In genomic region chr17:8368570-8368969, GRCm38 (mm10) we compare ENCODE assay signal across 9 mouse cellular contexts. TPM values are rescaled to one million over a fixed set of nuclear protein-coding genes. Genes with fewer than 3 reads are reported as not detected.
DNase-seq lines count a peak whose midpoint lies in the region; ATAC-seq and TF ChIP-seq lines count a peak whose summit lies in the region.
"Had no signal": no experiment of that assay in that cellular context is flagged by ENCODE, and none has a peak within 500 bp of the region (broad histone marks: within the 10 kb centered on the region; RNA-seq: fewer than 3 reads in every experiment).

No protein-coding gene starts in this region.

- H3K9ac ChIP-seq in forebrain, embryonic 16.5 days (replicated peaks; ENCODE audit: low read depth, low read length), result peak overlapping the region; percentile 46
- H3K9ac ChIP-seq in kidney, embryonic 14.5 days (ENCODE audit: low read depth, low read length), result no peak overlapping the region

- H3K4me1 ChIP-seq in forebrain, embryonic 16.5 days (replicated peaks; ENCODE audit: control insufficient read depth, insufficient read depth, low read length), result peaks cover 55% of the 10 kb centered on the region
- H3K4me1 ChIP-seq in kidney, embryonic 14.5 days (ENCODE audit: control insufficient read depth, insufficient read depth, low read length), result peaks cover 11% of the 10 kb centered on the region; the same call in 1 of the 2 replicates

- peak; percentile 74 for ATAC-seq in forebrain, embryonic 16.5 days
- no peak for ATAC-seq in kidney, embryonic 14.5 days (ENCODE audit: low FRiP score, low TSS enrichment)
- ATAC-seq in megakaryocyte-erythroid progenitor cell, adult 5-6 weeks (replicated peaks; ENCODE audit: low FRiP score, low TSS enrichment, poor library complexity, severe bottlenecking), result no peak

- intact Hi-C loops in gastrocnemius, adult 2 months (cut with DNase I), result no loop called here

- no peaks in the 10 kb centered on the region for H3K36me3 ChIP-seq in forebrain, embryonic 16.5 days (ENCODE audit: control insufficient read depth, insufficient read depth)
- no peaks in the 10 kb centered on the region for H3K36me3 ChIP-seq in kidney, embryonic 14.5 days (ENCODE audit: control insufficient read depth, insufficient read depth, low read length)

- no peaks in the 10 kb centered on the region for H3K27me3 ChIP-seq in forebrain, embryonic 16.5 days (replicated peaks; ENCODE audit: control insufficient read depth, insufficient read depth, low read length)
- no peaks in the 10 kb centered on the region; the same call in 1 of the 2 replicates for H3K27me3 ChIP-seq in kidney, embryonic 14.5 days (ENCODE audit: control insufficient read depth, insufficient read depth, low read length)

- DNase-seq in cerebellum, postnatal 14 days, result peak; percentile 76
- DNase-seq in left cerebral cortex, adult 9 months (ENCODE audit: low spot score in 2 of 2), result peak; percentile 78 to 80
- peak; percentile 36 for DNase-seq in retina, postnatal 7 days (ENCODE audit: low read depth, low spot score)
- DNase-seq in gastrocnemius, adult 2 months, result no peak
- no peak for DNase-seq in c-Kit-positive CD71-positive TER-119-positive erythroid progenitor cells, embryonic 14.5 days (ENCODE audit: low spot score)

- H3K4me3 ChIP-seq in forebrain, embryonic 16.5 days (replicated peaks; ENCODE audit: low read length), result peak overlapping the region; percentile 28
- no peak overlapping the region for H3K4me3 ChIP-seq in kidney, embryonic 14.5 days (ENCODE audit: low read length)
- no peak overlapping the region for H3K4me3 ChIP-seq in gastrocnemius, adult 2 months

- 6% methylated on average over 8 of the region's 8 CpGs for WGBS in forebrain, embryonic 16.5 days
- 49% methylated on average over 8 of the region's 8 CpGs for WGBS in kidney, embryonic 14.5 days

- no peaks in the 10 kb centered on the region for H3K9me3 ChIP-seq in forebrain, embryonic 16.5 days (ENCODE audit: control insufficient read depth, low read length)
- H3K9me3 ChIP-seq in kidney, embryonic 14.5 days (ENCODE audit: control insufficient read depth, low read length), result no peaks in the 10 kb centered on the region

- peak overlapping the region; percentile 48 for H3K4me2 ChIP-seq in forebrain, embryonic 16.5 days (ENCODE audit: low read length)
- no peak overlapping the region for H3K4me2 ChIP-seq in kidney, embryonic 14.5 days (replicated peaks; ENCODE audit: low read depth, low read length)

- peak overlapping the region; percentile 99 for H3K27ac ChIP-seq in forebrain, embryonic 16.5 days (ENCODE audit: low read length)
- H3K27ac ChIP-seq in kidney, embryonic 14.5 days (ENCODE audit: low read depth, low read length), result no peak overlapping the region
- H3K27ac ChIP-seq in gastrocnemius, adult 2 months, result no peak overlapping the region

- TF ChIP-seq CTCF in gastrocnemius, adult 2 months (IDR thresholded peaks at IDR 0.05), result no peak

RNA-seq across cellular contexts. Expression of gene T2, which starts 12.8 kb away (rescaled TPM):
- 0.22 and 0.37 TPM in 2 replicates for polyA plus RNA-seq in forebrain, embryonic 16.5 days (2015; fragmentation: Nextera tagmentation; extraction: Ambion mirVana)
- polyA plus RNA-seq in kidney, embryonic 14.5 days (2014; fragmentation: Nextera tagmentation; extraction: Ambion mirVana), result 0.19 and 0.46 TPM in 2 replicates
- not detected in 2 replicates for total RNA-seq in megakaryocyte-erythroid progenitor cell, adult 5-6 weeks (2014; fragmentation: Nextera tagmentation)
- 0.27 TPM in 1 of 2 replicates, not detected in the other for total RNA-seq in megakaryocyte-erythroid progenitor cell, adult 5-6 weeks (2017)
- total RNA-seq in gastrocnemius, adult 2 months (2021), result not detected

RNA-seq across cellular contexts. Expression of gene Prr18, which starts 31.3 kb away (rescaled TPM):
- polyA plus RNA-seq in forebrain, embryonic 16.5 days (2015; fragmentation: Nextera tagmentation; extraction: Ambion mirVana), result 10.5 and 12.2 TPM in 2 replicates
- 0.43 and 0.49 TPM in 2 replicates for polyA plus RNA-seq in kidney, embryonic 14.5 days (2014; fragmentation: Nextera tagmentation; extraction: Ambion mirVana)
- 0.15 TPM in 1 of 2 replicates, not detected in the other for total RNA-seq in megakaryocyte-erythroid progenitor cell, adult 5-6 weeks (2014; fragmentation: Nextera tagmentation)
- not detected in 2 replicates for total RNA-seq in megakaryocyte-erythroid progenitor cell, adult 5-6 weeks (2017)
- total RNA-seq in gastrocnemius, adult 2 months (2021), result under 1 TPM; 0.08 TPM
- polyA plus RNA-seq: heart, postnatal 0 days had no signal

RNA-seq across cellular contexts. Expression of gene Sft2d1, which starts 57.7 kb away (rescaled TPM):
- polyA plus RNA-seq in forebrain, embryonic 16.5 days (2015; fragmentation: Nextera tagmentation; extraction: Ambion mirVana), result 141 and 165 TPM in 2 replicates
- 68.2 and 97.2 TPM in 2 replicates for polyA plus RNA-seq in kidney, embryonic 14.5 days (2014; fragmentation: Nextera tagmentation; extraction: Ambion mirVana)
- 63.1 and 137 TPM in 2 replicates for total RNA-seq in megakaryocyte-erythroid progenitor cell, adult 5-6 weeks (2014; fragmentation: Nextera tagmentation)
- 24.3 and 29.9 TPM in 2 replicates for total RNA-seq in megakaryocyte-erythroid progenitor cell, adult 5-6 weeks (2017)
- total RNA-seq in gastrocnemius, adult 2 months (2021), result 1 to 10 TPM; 4.9 to 9.6 TPM

Comparison
In these comparisons a context has a peak if more than half of its experiments do, and no peak if none do; other contexts are left out.
1. DNase-seq: peak in cerebellum, postnatal 14 days (2 of 2), left cerebral cortex, adult 9 months (2 of 2) and retina, postnatal 7 days (single experiment); none in gastrocnemius, adult 2 months (single experiment) and c-Kit-positive CD71-positive TER-119-positive erythroid progenitor cells, embryonic 14.5 days (single experiment).